Mouse (Mus musculus) lung, postnatal 0 days (tissue): ENCODE results near the gene Slc25a23. TPM values are rescaled to one million over a fixed set of nuclear protein-coding genes. Genes with fewer than 3 reads are reported as not detected.

Source experiments
- ATAC-seq: fragments of 200-750 bp; cut with Nextera tagmentation; 2 replicates; pipeline ENCODE4 v1.8.0; 2017; ENCODE audit warnings: moderate library complexity
- DNase-seq: peaks from one replicate; pipeline ENCODE4 v3.0.0-alpha.2; 2016; ENCODE audit warnings: low spot score
- H3K27ac ChIP-seq: fragments of 300-500 bp; sonication (generic); 2 replicates; pipeline ENCODE4 v1.5.1; 2014; ENCODE audit warnings: antibody characterized with exemption, mild to moderate bottlenecking, low read length, mixed read lengths
- H3K27me3 ChIP-seq: fragments of 300-500 bp; sonication (generic); replicated peaks from 2 replicates; pipeline ENCODE4 v1.6.1; 2014; ENCODE audit warnings: low read length, mixed read lengths; ENCODE audit not compliant: insufficient read depth
- H3K36me3 ChIP-seq: fragments of 300-500 bp; sonication (generic); 2 replicates; pipeline ENCODE4 v1.6.1; 2014; ENCODE audit warnings: low read length, mixed read lengths; ENCODE audit not compliant: insufficient read depth
- H3K4me1 ChIP-seq: fragments of 300-500 bp; sonication (generic); 2 replicates; pipeline ENCODE4 v1.6.1; 2014; ENCODE audit warnings: antibody characterized with exemption, low read depth, low read length, mixed read lengths; ENCODE audit not compliant: insufficient read depth
- H3K4me2 ChIP-seq: fragments of 300-500 bp; sonication (generic); replicated peaks from 2 replicates; pipeline ENCODE4 v1.6.1; 2014; ENCODE audit warnings: low read depth, mild to moderate bottlenecking, low read length, moderate library complexity, mixed read lengths
- H3K4me3 ChIP-seq: fragments of 300-500 bp; sonication (generic); 2 replicates; pipeline ENCODE4 v1.5.1; 2014; ENCODE audit warnings: low read depth, low read length
- H3K9ac ChIP-seq: fragments of 300-500 bp; sonication (generic); replicated peaks from 2 replicates; pipeline ENCODE4 v1.6.1; 2014; ENCODE audit warnings: low read depth, mild to moderate bottlenecking
- H3K9me3 ChIP-seq: fragments of 300-500 bp; sonication (generic); 2 replicates; pipeline ENCODE4 v1.6.1; 2016; ENCODE audit warnings: low read length, mixed read lengths
- CTCF ChIP-seq: IDR thresholded peaks from 2 replicates; pipeline ENCODE4 v1.5.1; 2016; ENCODE audit warnings: antibody characterized with exemption, mild to moderate bottlenecking
- EP300 ChIP-seq: IDR thresholded peaks from 2 replicates; pipeline ENCODE4 v1.6.1; 2016; ENCODE audit warnings: antibody characterized with exemption, mild to moderate bottlenecking, control low read depth
- WGBS: fragments of 180-500 bp; shearing (Covaris S2); extraction: QIAGEN DNeasy Blood & Tissue Kit; methylation state at CpG from one replicate; pipeline ENCODE4 v1.1.7; 2014; 5-methylcytosine and 5-hydroxymethylcytosine counted together
- polyA plus RNA-seq: library from polyadenylated mRNA; unstranded; fragments of >200 nt; fragmentation: Nextera tagmentation; extraction: Ambion mirVana; gene quantifications from 2 replicates; pipeline ENCODE4 v1.2.1, GENCODE M21; 2015

Slc25a23 gene
- polyA plus RNA-seq, 1 experiment from 2014 or later: 5.9 TPM

DNA sequence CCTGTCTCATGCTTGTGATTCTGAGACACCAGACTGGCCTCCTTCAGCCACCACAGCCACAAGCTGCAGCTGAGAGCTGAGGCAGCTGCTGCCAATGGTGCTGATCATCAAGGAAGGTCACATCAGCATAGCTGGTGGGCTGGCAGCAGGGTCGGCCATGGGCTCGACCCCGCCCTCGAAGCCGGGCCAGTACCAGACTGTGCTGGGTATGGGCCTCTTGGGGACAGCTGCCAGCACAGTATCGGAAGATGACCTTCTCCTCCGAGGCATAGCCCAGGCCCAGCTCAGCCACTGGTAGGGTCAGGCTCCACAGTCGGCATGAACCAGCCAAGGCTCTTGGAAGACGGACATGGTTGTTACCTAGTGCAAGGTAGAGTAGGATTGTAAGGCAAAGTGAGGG is 60.2 kb downstream of the Slc25a23 start:
- no peak overlapping the region for H3K9ac ChIP-seq
- no peak for DNase-seq
- no peaks in the 10 kb centered on the region for H3K9me3 ChIP-seq
- TF ChIP-seq CTCF (no peak), EP300 (no peak)
- no peak for ATAC-seq
- no peak overlapping the region for H3K27ac ChIP-seq
- H3K4me1 ChIP-seq: no peaks in the 10 kb centered on the region; the same call in 1 of the 2 replicates
- H3K4me2 ChIP-seq: no peak overlapping the region
- no peaks in the 10 kb centered on the region for H3K27me3 ChIP-seq
- H3K36me3 ChIP-seq: peaks cover 15% of the 10 kb centered on the region
- no peak overlapping the region for H3K4me3 ChIP-seq
- 94% methylated on average over 9 of the region's 9 CpGs for WGBS

DNA sequence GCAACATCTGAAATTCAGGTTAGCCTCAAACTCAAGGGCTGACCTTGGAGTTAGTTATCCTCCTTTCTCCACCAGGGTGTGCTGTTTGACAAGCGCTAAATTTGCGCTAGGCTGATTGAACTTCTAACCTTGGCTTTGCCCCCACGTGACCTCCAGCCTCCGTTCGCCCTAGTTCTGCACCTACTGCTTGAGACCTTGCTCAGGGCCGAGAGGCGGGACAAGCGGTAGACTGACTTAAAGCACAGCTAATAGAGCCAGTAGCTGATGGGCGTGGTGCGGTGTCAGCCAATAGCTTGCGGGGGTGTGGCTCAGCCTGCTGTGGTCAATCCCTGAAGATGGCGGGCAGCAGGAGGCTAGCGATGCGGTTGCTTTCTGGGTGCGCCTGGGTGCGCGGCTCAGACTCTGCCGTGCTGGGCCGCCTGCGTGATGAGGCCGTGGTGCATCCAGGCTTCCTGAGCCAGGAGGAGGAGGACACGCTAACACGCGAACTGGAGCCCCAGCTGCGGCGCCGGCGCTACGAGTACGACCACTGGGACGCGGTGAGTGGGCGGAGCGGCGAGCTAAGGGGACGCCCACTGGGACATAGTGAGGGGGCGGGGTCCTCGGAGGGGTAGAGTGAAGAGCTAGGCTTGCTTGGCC is 62.5 kb downstream of the Slc25a23 start, which contains the start of gene Alkbh7:
TSS of gene Alkbh7 (plus strand) at position 311 of the 639 bp plus-strand sequence.
- H3K9ac ChIP-seq: peak within 1 kb of the TSS; percentile 34
- peak within 1 kb of the TSS; percentile 74 for H3K4me3 ChIP-seq
- DNase-seq (peak; percentile 100), ATAC-seq (peak; percentile 100)
- WGBS: under 1% methylated on average over 37 of the region's 38 CpGs
- TF ChIP-seq CTCF: peak; percentile 90
- no peak; the same call in 1 of the 2 replicates for TF ChIP-seq EP300
- H3K9me3 ChIP-seq: no peaks in the 10 kb centered on the region
- H3K27ac ChIP-seq: peak within 1 kb of the TSS; percentile 59
- H3K36me3 ChIP-seq: peaks cover 11% of the 10 kb centered on the region; the same call in 1 of the 2 replicates
- no peaks in the 10 kb centered on the region for H3K27me3 ChIP-seq
- peak within 1 kb of the TSS; percentile 59 for H3K4me2 ChIP-seq
- H3K4me1 ChIP-seq: no peaks in the 10 kb centered on the region; the same call in 1 of the 2 replicates

DNA sequence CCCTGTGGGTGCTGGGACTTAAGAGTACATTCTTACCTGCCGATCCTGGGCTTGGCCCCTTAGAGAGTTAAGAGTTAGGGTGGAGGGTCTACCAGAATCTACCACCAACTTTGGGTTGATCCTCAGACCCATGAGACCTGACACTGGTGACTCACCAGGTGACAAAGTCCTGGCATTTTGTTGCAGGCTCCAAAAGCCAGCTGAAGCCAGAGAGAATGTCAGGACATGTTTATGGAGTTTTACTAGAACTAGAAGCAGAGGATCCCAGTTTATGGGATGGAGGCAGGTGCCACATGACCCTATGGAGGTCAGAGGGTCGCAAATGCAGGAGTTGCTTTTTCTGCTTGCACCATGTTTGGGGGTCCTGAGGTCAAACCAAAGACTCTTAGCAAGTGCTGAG is 63.2 kb downstream of the Slc25a23 start:
- H3K4me2 ChIP-seq: no peak overlapping the region
- H3K27ac ChIP-seq: no peak overlapping the region
- no peak for TF ChIP-seq EP300
- TF ChIP-seq CTCF: no peak
- no peaks in the 10 kb centered on the region; the same call in 1 of the 2 replicates for H3K4me1 ChIP-seq
- no peaks in the 10 kb centered on the region for H3K27me3 ChIP-seq
- WGBS: 65% methylated on average over 2 of the region's 2 CpGs
- ATAC-seq (no peak), DNase-seq (no peak)
- H3K9me3 ChIP-seq: no peaks in the 10 kb centered on the region
- H3K9ac ChIP-seq: no peak overlapping the region
- H3K4me3 ChIP-seq: no peak overlapping the region
- H3K36me3 ChIP-seq: peaks cover 11% of the 10 kb centered on the region; the same call in 1 of the 2 replicates

DNA sequence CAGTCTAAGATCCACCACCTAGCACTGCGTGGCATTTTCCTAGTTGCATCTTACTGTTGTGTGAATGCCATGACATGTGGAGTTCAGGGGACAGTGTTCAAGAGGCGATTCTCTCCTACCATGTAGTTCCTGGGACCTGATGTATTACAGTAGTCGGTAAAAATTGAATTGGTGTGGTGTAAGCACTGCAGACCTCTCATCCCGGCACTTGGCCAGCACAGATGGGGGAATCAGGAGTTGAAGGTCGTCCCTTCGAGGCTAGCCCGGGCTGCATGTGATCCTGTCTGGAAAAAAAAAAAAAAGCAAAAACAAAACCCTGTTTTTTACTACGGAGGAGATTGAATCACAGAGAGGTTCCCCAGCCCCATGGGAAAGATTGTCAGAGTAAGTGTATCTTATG is 64.6 kb downstream of the Slc25a23 start:
- WGBS: 82% methylated on average over 8 of the region's 8 CpGs
- no peak overlapping the region for H3K4me3 ChIP-seq
- DNase-seq (no peak), ATAC-seq (no peak)
- no peak overlapping the region for H3K4me2 ChIP-seq
- no peaks in the 10 kb centered on the region for H3K9me3 ChIP-seq
- TF ChIP-seq EP300 (no peak), CTCF (no peak)
- no peaks in the 10 kb centered on the region for H3K27me3 ChIP-seq
- no peak overlapping the region for H3K27ac ChIP-seq
- H3K36me3 ChIP-seq: peaks cover 11% of the 10 kb centered on the region; the same call in 1 of the 2 replicates
- no peak overlapping the region for H3K9ac ChIP-seq
- no peaks in the 10 kb centered on the region; the same call in 1 of the 2 replicates for H3K4me1 ChIP-seq

Other genes with a start within 250 kb of the Slc25a23 start
- gene Rfx2, start 228.8 kb downstream of the Slc25a23 start, polyA plus RNA-seq: 5.9 and 6.6 TPM in 2 replicates
- not detected in 2 replicates for gene Acsbg2, start 185.4 kb downstream of the Slc25a23 start, polyA plus RNA-seq
- gene 1700061G19Rik, start 184.4 kb downstream of the Slc25a23 start, polyA plus RNA-seq: 0.15 and 0.23 TPM in 2 replicates
- gene Mllt1, start 124.4 kb downstream of the Slc25a23 start, polyA plus RNA-seq: 17.7 TPM in 2 replicates
- not detected in 2 replicates for gene Acer1, start 77.7 kb downstream of the Slc25a23 start, polyA plus RNA-seq
- gene Clpp, start 69.6 kb downstream of the Slc25a23 start, polyA plus RNA-seq: 62.5 and 71.1 TPM in 2 replicates
- gene Alkbh7, start 62.5 kb downstream of the Slc25a23 start, polyA plus RNA-seq: 31.3 and 35.3 TPM in 2 replicates
- 0.37 TPM in 1 of 2 replicates, not detected in the other for gene Pspn, start 59.8 kb downstream of the Slc25a23 start, polyA plus RNA-seq
- gene Gtf2f1, start 48.6 kb downstream of the Slc25a23 start, polyA plus RNA-seq: 33.3 and 37.0 TPM in 2 replicates
- 0.50 and 0.68 TPM in 2 replicates for gene Gm17949, start 48.4 kb downstream of the Slc25a23 start, polyA plus RNA-seq
- gene Khsrp, start 28.3 kb downstream of the Slc25a23 start, polyA plus RNA-seq: 20.4 and 21.0 TPM in 2 replicates
- not detected in 2 replicates for gene Slc25a41, start 18.2 kb downstream of the Slc25a23 start, polyA plus RNA-seq
- gene Crb3, start 758 bp downstream of the Slc25a23 start, polyA plus RNA-seq: 119 and 120 TPM in 2 replicates
- gene Dennd1c, start 18.7 kb upstream of the Slc25a23 start, polyA plus RNA-seq: 5.7 and 6.0 TPM in 2 replicates
- 7.1 and 7.5 TPM in 2 replicates for gene Tubb4a, start 27.9 kb upstream of the Slc25a23 start, polyA plus RNA-seq
- gene Tnfsf9, start 45.5 kb upstream of the Slc25a23 start, polyA plus RNA-seq: 3.0 and 3.4 TPM in 2 replicates
- not detected in 2 replicates for gene Cd70, start 89.9 kb upstream of the Slc25a23 start, polyA plus RNA-seq
- 0.50 and 0.73 TPM in 2 replicates for gene Tnfsf14, start 134.3 kb upstream of the Slc25a23 start, polyA plus RNA-seq
- 50.2 and 55.0 TPM in 2 replicates for gene C3, start 168.3 kb upstream of the Slc25a23 start, polyA plus RNA-seq
- 48.4 and 48.8 TPM in 2 replicates for gene Gpr108, start 188.6 kb upstream of the Slc25a23 start, polyA plus RNA-seq
- gene Trip10, start 189.6 kb upstream of the Slc25a23 start, polyA plus RNA-seq: 46.4 and 58.9 TPM in 2 replicates
- gene Vav1, start 219.2 kb upstream of the Slc25a23 start, polyA plus RNA-seq: 4.8 and 5.4 TPM in 2 replicates